Mouse (Mus musculus) heart, embryonic 12.5 days (tissue): ENCODE measurements around the gene Rem2. TPM values are rescaled to one million over a fixed set of nuclear protein-coding genes. Genes with fewer than 3 reads are reported as not detected.

Source experiments
- ATAC-seq: fragments of 200-750 bp; cut with Nextera tagmentation; 2 replicates; pipeline ENCODE4 v1.8.0; 2017; ENCODE audit warnings: moderate TSS enrichment, moderate library complexity; ENCODE audit not compliant: insufficient number of reproducible peaks, low FRiP score
- H3K27ac ChIP-seq: fragments of 300-500 bp; sonication (generic); 2 replicates; pipeline ENCODE4 v1.5.1; 2016; ENCODE audit warnings: mild to moderate bottlenecking, moderate library complexity; ENCODE audit not compliant: poor library complexity, severe bottlenecking
- H3K27me3 ChIP-seq: fragments of 300-500 bp; sonication (generic); replicated peaks from 2 replicates; pipeline ENCODE4 v1.6.1; 2016; ENCODE audit warnings: mild to moderate bottlenecking, moderate library complexity
- H3K36me3 ChIP-seq: fragments of 300-500 bp; sonication (generic); 2 replicates; pipeline ENCODE4 v1.6.1; 2016; ENCODE audit warnings: mild to moderate bottlenecking, moderate library complexity
- H3K4me1 ChIP-seq: fragments of 300-500 bp; sonication (generic); replicated peaks from 2 replicates; pipeline ENCODE4 v1.6.1; 2016; ENCODE audit warnings: mild to moderate bottlenecking
- H3K4me2 ChIP-seq: fragments of 300-500 bp; sonication (generic); 2 replicates; pipeline ENCODE4 v1.6.1; 2016; ENCODE audit warnings: mild to moderate bottlenecking, moderate library complexity
- H3K4me3 ChIP-seq: fragments of 300-500 bp; sonication (generic); 2 replicates; pipeline ENCODE4 v1.5.1; 2016; ENCODE audit warnings: mild to moderate bottlenecking
- H3K9ac ChIP-seq: fragments of 300-500 bp; sonication (generic); 2 replicates; pipeline ENCODE4 v1.6.1; 2016; ENCODE audit warnings: mild to moderate bottlenecking, moderate library complexity
- H3K9me3 ChIP-seq: fragments of 300-500 bp; sonication (generic); replicated peaks from 2 replicates; pipeline ENCODE4 v1.6.1; 2016; ENCODE audit warnings: mild to moderate bottlenecking, moderate library complexity
- WGBS: fragments of 180-500 bp; shearing (Covaris S2); methylation state at CpG from one replicate; pipeline ENCODE4 v1.1.7; 2016; 5-methylcytosine and 5-hydroxymethylcytosine counted together
- polyA plus RNA-seq: library from polyadenylated mRNA; unstranded; fragments of >200 nt; fragmentation: Nextera tagmentation; extraction: Ambion mirVana; gene quantifications from 2 replicates; pipeline ENCODE4 v1.2.1, GENCODE M21; 2016

The Rem2 gene
- polyA plus RNA-seq, 1 experiment from 2014 or later = 1.9 TPM

DNA sequence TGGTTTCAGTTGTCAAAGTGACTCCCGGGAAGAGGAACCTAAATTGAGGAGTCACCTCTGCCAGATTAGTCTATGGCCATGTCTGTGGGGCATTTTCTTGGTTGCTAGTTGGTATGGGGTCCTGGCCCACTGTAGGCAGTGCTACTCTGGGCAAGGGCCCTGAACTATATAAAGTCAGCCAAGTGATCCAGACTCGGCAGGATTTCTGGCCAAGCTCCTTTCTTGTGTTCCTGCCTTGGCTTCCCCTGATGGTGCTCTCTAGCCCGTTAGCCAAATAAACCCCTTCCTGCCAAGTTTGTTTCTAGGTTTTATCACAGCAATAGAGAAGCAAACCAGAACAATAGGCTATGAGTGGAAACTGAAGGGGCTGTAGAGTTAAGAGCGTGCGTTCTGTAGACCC, 1.2 kb upstream of the Rem2 start:
- H3K9me3 ChIP-seq = no peaks in the 10 kb centered on the region
- peaks cover 20% of the 10 kb centered on the region for H3K36me3 ChIP-seq
- H3K4me2 ChIP-seq = no peak overlapping the region
- peaks cover 24% of the 10 kb centered on the region for H3K4me1 ChIP-seq
- no peak overlapping the region for H3K4me3 ChIP-seq
- H3K9ac ChIP-seq = no peak overlapping the region
- WGBS = 62% methylated on average over 5 of the region's 5 CpGs
- no peak overlapping the region for H3K27ac ChIP-seq
- H3K27me3 ChIP-seq = peaks cover 21% of the 10 kb centered on the region
- ATAC-seq = no peak

DNA sequence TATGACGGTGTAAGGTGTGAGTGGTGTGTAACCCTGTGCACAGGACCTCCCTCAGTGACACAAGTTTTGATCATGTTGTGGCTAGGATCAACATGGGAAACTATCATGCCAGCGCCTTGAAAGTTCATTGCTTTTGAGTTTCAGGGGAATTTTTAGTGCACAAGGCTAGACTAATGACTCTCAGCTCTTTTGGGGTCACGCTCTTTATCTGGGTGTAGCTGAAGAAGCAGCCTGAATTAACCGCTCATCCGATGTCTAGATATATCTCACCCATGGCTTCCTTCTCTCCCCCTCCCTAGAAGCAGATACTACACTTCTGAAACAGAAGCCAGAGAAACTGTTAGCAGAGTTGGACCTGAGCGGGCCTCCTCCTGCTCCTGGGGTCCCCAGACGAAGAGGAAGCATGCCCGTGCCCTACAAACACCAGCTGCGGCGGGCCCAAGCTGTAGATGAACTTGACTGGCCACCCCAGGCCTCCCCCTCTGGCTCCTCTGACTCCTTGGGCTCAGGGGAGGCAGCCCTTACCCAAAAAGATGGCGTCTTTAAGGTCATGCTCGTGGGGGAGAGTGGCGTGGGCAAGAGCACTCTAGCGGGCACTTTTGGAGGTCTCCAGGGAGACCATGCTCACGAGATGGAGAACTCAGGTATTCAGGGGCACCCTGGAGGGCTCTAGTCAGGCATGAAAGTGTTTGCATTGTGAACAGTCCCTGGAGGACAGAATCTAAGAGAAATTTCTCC, 1.4 kb downstream of the Rem2 start:
- WGBS = 73% methylated on average over 15 of the region's 15 CpGs
- H3K4me1 ChIP-seq = peaks cover 24% of the 10 kb centered on the region
- H3K36me3 ChIP-seq = no peaks in the 10 kb centered on the region
- H3K9ac ChIP-seq = no peak overlapping the region
- H3K27me3 ChIP-seq = peaks cover 30% of the 10 kb centered on the region
- no peak overlapping the region for H3K27ac ChIP-seq
- no peak for ATAC-seq
- H3K4me3 ChIP-seq = no peak overlapping the region
- peak overlapping the region; percentile 78 for H3K4me2 ChIP-seq
- H3K9me3 ChIP-seq = no peaks in the 10 kb centered on the region

DNA sequence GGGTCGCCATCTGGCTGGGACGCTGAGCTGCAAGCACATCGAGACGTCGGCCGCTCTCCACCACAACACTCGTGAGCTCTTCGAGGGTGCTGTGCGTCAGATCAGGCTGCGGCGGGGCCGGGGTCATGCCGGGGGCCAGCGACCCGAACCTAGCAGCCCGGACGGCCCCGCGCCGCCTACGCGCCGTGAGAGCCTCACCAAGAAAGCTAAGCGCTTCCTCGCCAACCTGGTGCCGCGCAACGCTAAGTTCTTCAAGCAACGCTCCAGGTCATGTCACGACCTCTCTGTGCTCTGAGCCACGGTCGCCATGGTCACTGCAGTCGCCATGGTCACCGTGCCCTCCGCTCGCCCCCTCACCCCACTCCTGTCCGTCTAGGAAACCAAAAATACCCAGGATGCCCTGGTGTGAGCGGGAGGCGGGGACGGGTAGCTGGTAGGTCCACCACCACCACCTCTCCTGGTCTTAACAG, 3.6 kb downstream of the Rem2 start:
- Histone ChIP-seq H3K4me2 (peak overlapping the region; percentile 83), H3K9me3 (no peaks in the 10 kb centered on the region), H3K4me1 (peaks cover 24% of the 10 kb centered on the region), H3K27me3 (peaks cover 30% of the 10 kb centered on the region), H3K9ac (peak overlapping the region; percentile 69), H3K36me3 (no peaks in the 10 kb centered on the region), H3K4me3 (peak overlapping the region; percentile 55), H3K27ac (no peak overlapping the region)
- WGBS = 1% methylated on average over 40 of the region's 40 CpGs
- no peak for ATAC-seq

DNA sequence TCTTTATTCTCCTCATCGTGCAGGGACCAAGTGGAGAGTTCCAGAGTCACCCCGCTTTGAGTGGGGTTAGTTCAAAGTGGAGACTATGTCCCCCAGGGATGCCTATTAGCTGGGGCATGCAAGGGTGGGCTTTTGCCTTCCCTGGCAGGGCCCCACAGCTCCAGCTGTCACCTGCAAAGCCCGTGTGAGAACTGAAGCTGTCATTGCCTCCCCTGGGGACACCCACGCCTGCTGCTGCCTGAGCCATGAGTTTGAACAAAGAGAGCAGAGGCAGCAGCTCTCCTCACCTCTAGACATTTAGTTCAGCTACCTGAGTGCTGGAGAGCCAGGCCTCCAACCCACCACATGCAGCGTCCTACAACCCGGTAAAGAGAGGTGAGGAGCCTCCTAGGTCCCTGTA, 4.8 kb downstream of the Rem2 start:
- no peak for ATAC-seq
- Histone ChIP-seq H3K36me3 (no peaks in the 10 kb centered on the region), H3K4me3 (no peak overlapping the region), H3K4me1 (peaks cover 20% of the 10 kb centered on the region), H3K9me3 (no peaks in the 10 kb centered on the region), H3K27ac (no peak overlapping the region), H3K27me3 (peaks cover 30% of the 10 kb centered on the region), H3K4me2 (no peak overlapping the region), H3K9ac (no peak overlapping the region)
- 60% methylated on average over 6 of the region's 6 CpGs for WGBS

DNA sequence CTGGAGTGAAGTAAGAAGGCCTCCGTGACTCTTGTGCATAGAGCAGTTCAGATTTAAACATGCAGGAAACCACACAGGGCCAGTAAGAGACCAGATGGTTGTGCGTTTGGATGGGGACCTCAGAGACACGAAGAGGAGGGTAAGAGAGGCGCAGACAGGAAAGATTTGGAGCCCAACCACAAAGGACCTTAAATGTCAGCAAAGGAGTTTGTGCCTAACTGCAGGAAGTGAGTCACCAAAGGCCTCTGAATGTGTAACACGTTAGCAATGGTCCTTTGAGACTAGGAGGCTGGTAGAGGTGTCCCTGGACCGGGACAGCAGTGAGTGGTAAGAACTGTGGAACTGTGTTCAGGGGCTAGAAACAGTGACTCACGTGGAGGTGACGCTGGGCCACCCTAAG, 5.5 kb downstream of the Rem2 start:
- Histone ChIP-seq H3K27ac (no peak overlapping the region), H3K4me1 (peaks cover 17% of the 10 kb centered on the region), H3K27me3 (peaks cover 30% of the 10 kb centered on the region), H3K4me2 (no peak overlapping the region), H3K9ac (no peak overlapping the region), H3K4me3 (no peak overlapping the region), H3K9me3 (no peaks in the 10 kb centered on the region), H3K36me3 (no peaks in the 10 kb centered on the region)
- WGBS = 64% methylated on average over 8 of the region's 8 CpGs
- ATAC-seq = no peak

DNA sequence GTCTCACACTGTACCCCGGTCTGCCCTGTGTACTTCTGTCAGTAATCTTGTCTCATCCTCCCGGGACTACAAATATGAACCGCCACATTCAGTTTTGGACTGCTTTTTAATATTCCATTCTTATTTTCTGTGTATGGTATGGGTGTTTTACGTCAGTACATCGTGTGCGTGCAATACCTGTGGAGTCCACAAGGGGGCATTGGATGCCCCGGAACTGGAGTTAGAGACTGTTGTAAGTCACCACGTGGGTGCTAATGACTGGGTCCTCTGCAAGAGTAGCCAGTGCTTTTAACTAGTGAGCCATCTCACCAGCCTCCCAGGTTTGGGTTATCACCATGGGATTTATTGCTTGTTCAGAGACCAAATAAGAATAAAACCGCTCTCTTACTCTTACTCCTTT, 6.6 kb downstream of the Rem2 start:
- H3K36me3 ChIP-seq = no peaks in the 10 kb centered on the region
- H3K4me1 ChIP-seq = 0 out of 2 replicates have a peak, but pooled peaks cover 10% of the 10 kb centered on the region
- H3K4me3 ChIP-seq = no peak overlapping the region
- peaks cover 28% of the 10 kb centered on the region for H3K27me3 ChIP-seq
- no peak overlapping the region for H3K9ac ChIP-seq
- ATAC-seq = no peak
- 39% methylated on average over 9 of the region's 9 CpGs for WGBS
- H3K4me2 ChIP-seq = no peak overlapping the region
- no peak overlapping the region for H3K27ac ChIP-seq
- no peaks in the 10 kb centered on the region for H3K9me3 ChIP-seq

DNA sequence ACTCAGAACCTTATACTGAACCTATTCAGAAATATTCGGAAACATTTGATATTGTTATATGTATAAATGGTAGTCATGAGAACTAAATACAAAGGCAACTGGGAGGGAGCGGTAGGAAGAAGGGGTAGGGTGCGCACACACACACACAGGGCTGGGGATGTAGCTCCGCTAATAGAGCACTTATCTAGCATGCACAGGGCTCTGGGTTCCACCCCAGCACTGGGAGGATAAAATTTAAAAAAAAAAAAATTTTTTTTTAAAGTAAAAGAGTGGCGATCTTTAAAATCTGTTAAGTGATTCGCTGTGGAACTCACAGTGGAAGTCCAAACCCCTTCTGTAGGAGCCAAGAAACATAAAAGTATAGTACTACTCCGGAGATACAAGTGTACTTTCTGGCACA, 10.0 kb downstream of the Rem2 start:
- Histone ChIP-seq H3K9ac (no peak overlapping the region), H3K36me3 (no peaks in the 10 kb centered on the region), H3K9me3 (no peaks in the 10 kb centered on the region), H3K27ac (no peak overlapping the region), H3K4me1 (no peaks in the 10 kb centered on the region), H3K27me3 (0 out of 2 replicates have a peak, but pooled peaks cover under 1% of the 10 kb centered on the region), H3K4me3 (no peak overlapping the region), H3K4me2 (no peak overlapping the region)
- WGBS = 78% methylated on average over 7 of the region's 7 CpGs
- no peak for ATAC-seq

DNA sequence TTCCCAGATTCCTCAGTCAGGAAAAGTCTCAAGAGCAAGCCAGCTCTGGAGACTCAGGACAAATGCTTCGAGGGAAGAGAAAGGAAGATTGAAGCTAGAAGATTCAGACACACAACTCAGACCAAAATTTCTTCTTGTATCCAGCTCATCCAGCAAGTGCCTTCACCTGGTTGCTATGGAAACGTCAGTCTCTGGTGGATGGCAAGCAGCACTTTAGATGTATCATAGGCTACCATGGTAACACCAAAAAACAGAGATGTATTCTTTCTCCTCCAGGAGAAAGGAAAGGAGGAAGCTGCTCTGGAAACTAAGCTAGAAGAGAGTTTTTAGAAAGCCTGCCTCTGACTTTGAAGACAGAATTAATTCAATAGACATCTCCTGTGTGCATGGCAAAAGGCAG, 11.8 kb downstream of the Rem2 start:
- Histone ChIP-seq H3K36me3 (no peaks in the 10 kb centered on the region), H3K4me2 (no peak overlapping the region)
- no peak for ATAC-seq

DNA sequence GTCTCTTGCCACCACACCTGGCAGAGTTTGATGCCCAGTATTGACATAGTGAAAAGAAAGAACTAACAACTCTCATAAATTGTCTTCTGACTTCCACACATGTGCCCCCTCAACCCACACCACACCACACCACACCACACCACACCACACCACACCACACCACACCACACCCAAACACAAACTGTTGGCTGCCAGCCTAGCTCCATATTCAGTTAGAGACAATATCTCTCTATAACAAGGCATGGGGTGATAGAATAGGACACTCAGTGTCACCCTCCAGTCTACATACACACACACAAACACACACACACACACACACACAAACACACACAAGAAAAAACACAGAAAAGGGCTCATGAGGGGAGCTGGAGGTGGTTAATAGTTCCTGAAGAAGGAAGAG, 12.4 kb downstream of the Rem2 start:
- H3K27ac ChIP-seq = no peak overlapping the region
- H3K9ac ChIP-seq = no peak overlapping the region
- no peaks in the 10 kb centered on the region for H3K9me3 ChIP-seq
- ATAC-seq = no peak
- no peak overlapping the region for H3K4me2 ChIP-seq
- no peaks in the 10 kb centered on the region for H3K4me1 ChIP-seq
- no peak overlapping the region for H3K4me3 ChIP-seq
- H3K27me3 ChIP-seq = no peaks in the 10 kb centered on the region
- H3K36me3 ChIP-seq = no peaks in the 10 kb centered on the region

More for the DNA sequence above, 11.8 kb downstream of the Rem2 start:
- no peaks in the 10 kb centered on the region for H3K9me3 ChIP-seq
- no peak overlapping the region for H3K4me3 ChIP-seq
- WGBS = 47% methylated on average over 2 of the region's 2 CpGs
- H3K27ac ChIP-seq = no peak overlapping the region
- H3K4me1 ChIP-seq = no peaks in the 10 kb centered on the region
- no peaks in the 10 kb centered on the region for H3K27me3 ChIP-seq
- H3K9ac ChIP-seq = no peak overlapping the region

DNA sequence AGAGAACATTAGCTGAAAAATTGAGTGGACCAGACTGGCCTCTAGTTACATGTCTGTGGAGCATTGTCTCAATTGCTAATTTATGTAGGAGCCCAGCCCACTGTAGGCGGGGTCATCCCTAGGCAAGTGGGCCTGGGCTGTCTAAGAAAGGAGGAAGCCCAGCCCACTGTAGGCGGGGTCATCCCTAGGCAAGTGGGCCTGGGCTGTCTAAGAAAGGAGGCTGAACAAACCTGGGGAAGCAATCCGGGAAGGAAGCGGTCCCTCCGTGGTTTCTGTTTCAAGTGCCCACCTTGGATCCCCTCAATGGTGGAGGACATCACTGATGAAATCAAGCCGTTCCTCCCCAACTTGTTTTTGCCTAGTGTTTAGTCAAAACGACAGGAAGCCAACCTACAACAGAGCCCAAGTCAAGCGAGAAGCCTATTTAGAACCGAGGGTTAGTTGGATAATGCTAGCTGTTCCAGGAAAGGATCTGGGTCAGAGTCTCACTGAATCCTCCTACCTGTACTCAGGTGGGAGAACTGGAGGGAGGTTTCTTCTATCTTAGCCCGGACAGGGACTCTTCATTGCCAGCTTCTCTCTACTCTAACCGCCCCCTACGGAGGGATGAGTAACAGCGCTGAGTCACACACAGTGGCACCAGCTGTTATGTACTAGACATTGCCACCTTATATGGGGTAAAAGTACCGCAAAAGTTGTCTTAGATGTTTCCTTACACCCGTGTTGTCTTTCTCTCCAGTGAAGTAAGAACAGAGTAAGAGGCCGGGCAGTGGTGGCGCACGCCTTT, 16.6 kb downstream of the Rem2 start:
- Histone ChIP-seq H3K4me3 (no peak overlapping the region), H3K27ac (no peak overlapping the region), H3K4me2 (no peak overlapping the region), H3K27me3 (no peaks in the 10 kb centered on the region), H3K9me3 (no peaks in the 10 kb centered on the region), H3K9ac (no peak overlapping the region), H3K36me3 (no peaks in the 10 kb centered on the region), H3K4me1 (no peaks in the 10 kb centered on the region)
- WGBS = 62% methylated on average over 18 of the region's 18 CpGs
- ATAC-seq = no peak

DNA sequence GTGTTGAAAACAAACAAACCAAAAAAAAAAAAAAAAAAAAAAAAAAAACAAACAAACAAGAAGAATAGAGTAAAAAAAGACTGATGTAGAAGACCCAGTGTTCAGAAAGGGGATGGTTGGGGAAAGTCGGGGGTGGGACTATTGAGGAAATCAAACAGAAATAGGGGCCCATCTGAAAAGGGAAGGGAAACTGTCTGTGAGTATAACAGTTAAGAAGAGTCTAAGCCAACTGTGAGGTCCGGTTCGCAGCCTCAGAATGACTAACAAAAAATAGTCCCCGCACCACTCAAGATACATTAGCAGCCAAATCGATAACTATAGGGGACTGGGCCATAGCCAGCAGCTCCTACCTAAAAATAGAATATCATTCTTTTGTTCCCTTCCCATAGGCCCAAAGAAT, 17.3 kb downstream of the Rem2 start:
- no peak overlapping the region for H3K9ac ChIP-seq
- no peak overlapping the region for H3K27ac ChIP-seq
- no peak for ATAC-seq
- H3K9me3 ChIP-seq = no peaks in the 10 kb centered on the region
- H3K4me3 ChIP-seq = no peak overlapping the region
- no peaks in the 10 kb centered on the region for H3K27me3 ChIP-seq
- H3K4me2 ChIP-seq = no peak overlapping the region
- 85% methylated on average over 5 of the region's 5 CpGs for WGBS
- H3K36me3 ChIP-seq = no peaks in the 10 kb centered on the region
- H3K4me1 ChIP-seq = no peaks in the 10 kb centered on the region
